Mouse (Mus musculus) layer of hippocampus, adult 2 months (tissue): ENCODE data around the gene Arpc1b. TPM values are rescaled to one million over a fixed set of nuclear protein-coding genes. Genes with fewer than 3 reads are reported as not detected.
A peak's percentile ranks its signal among the peaks of the same experiment; 100 is the strongest.
"Not testable (repeated sequence)": the region's sequence is repeated elsewhere in the genome, so short reads cannot be mapped to it uniquely, and the experiment has no call there.

Experiments used
- DNase-seq, 2 experiments: peaks; one replicate each; pipeline ENCODE4 v3.0.0; 2022; ENCODE audit warnings: low spot score in 2 of 2
- H3K27ac ChIP-seq: fragments of 200-600 bp; 2 replicates; pipeline ENCODE4 v1.8.1; 2022
- H3K4me3 ChIP-seq: fragments of 200-600 bp; 2 replicates; pipeline ENCODE4 v1.8.1; 2022; ENCODE audit warnings: mild to moderate bottlenecking
- CTCF ChIP-seq: fragments of 200-600 bp; conservative IDR thresholded peaks from 2 replicates; pipeline ENCODE4 v1.8.1; 2022; ENCODE audit warnings: antibody characterized with exemption, mild to moderate bottlenecking, moderate library complexity
- total RNA-seq, 2 experiments: library from RNA; stranded (reverse); gene quantifications; 2 replicates each; pipeline ENCODE4 v1.2.3; 2021

The Arpc1b gene
- total RNA-seq, 2 experiments from 2014 or later = 17.7 to 19.4 TPM

DNA sequence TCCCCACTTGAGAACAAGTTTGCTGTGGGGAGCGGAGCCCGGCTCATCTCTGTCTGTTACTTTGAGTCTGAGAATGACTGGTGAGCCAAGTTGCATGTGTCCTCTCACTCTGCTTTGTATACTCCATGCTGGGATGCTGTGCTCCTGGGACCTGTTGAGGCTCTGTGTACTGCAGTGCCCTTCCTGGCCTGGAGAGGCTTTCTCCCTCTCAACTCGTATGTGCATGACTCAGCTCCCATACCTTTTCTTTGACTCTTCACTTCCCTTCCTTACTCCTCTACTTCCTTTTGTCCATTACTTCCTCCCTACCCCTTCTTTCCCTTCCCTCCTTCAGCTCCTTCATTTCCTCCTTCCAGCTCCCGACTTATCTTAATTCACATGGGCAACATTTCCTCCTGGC is 17.8 kb upstream of the Arpc1b start:
- Histone ChIP-seq H3K27ac (no peak overlapping the region), H3K4me3 (no peak overlapping the region)
- DNase-seq = no peak
- no peak for TF ChIP-seq CTCF

DNA sequence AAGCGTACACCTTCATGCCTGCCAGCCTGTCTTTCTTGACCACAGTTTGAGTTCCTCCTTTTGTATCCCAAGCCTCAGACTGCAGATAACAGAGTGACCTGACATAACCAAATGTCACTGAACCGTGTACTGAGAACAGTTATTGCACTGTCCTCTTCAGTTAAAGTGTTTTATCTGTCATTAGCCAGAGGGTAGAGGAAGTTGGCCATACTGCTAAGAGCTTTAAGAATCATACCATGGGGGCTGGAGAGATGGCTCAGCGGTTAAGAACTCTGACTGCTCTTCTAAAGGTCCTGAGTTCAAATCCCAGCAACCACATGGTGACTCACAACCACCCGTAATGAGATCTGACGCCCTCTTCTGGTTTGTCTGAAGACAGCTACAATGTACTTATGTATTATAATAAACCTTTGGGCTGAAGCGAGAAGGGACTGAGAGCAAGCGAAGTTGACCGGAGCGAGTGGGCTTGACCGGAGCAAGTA is 15.6 kb upstream of the Arpc1b start:
- H3K4me3 ChIP-seq = no peak overlapping the region
- no peak overlapping the region for H3K27ac ChIP-seq
- no peak for DNase-seq
- peak; percentile 26; the same call in 1 of the 2 replicates for TF ChIP-seq CTCF

- no peak overlapping the region for H3K4me3 ChIP-seq
- no peak overlapping the region for H3K27ac ChIP-seq
- no peak for TF ChIP-seq CTCF
- DNase-seq = no peak
Measured at GRCm38 (mm10) chr5:145100960-145101359, 13.1 kb upstream of the Arpc1b start.

DNA sequence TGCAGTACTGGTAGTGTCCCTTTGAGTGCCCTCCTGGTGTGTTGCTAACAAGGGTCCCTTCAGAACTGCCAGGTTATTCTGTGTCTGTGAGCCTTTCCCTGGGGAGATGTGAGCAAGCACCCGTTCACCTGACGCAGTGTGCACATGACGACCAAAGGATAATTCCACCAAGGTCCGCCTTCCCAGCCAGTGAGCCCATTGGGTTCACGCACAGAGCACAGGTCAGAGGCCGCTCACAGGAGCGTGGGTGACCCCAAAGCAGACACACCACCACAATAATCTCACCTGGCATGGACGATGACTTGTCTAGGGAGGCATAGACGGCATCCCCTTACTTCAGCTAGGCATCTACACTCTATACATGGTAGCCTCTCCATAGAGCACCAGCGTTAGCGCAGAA is 12.6 kb upstream of the Arpc1b start:
- H3K4me3 ChIP-seq, DNase-seq: not testable (repeated sequence)

DNA sequence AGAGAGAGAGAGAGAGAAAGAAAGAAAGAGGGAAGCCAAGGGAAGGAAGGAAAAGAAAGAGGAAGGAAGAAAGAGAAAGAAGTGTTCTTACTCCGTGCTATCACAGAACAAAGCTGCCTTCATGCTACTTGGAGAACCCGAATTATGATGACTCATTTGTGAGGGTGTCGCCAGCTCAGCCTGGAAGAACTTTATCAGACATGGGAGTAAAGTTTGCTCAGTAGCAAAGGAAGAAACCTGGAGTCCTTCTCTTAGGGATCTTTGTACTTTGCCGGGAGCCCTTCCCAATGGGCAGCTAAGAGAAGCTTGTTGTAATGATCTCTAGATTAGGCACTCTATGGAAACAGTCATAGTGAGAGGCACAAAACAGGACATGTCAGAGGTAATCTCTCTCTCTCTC is 11.3 kb upstream of the Arpc1b start:
- no peak overlapping the region for H3K4me3 ChIP-seq
- H3K27ac ChIP-seq = no peak overlapping the region
- no peak for TF ChIP-seq CTCF
- no peak for DNase-seq

More for the DNA sequence above, 12.6 kb upstream of the Arpc1b start:
- H3K27ac ChIP-seq = not testable (repeated sequence)

GRCm38 (mm10) chr5:145104328-145104727 is 9.7 kb upstream of the Arpc1b start:
- TF ChIP-seq CTCF = no peak
- DNase-seq = peak in 1 of 2 experiments; percentile 48
- peak overlapping the region; percentile 86 for H3K27ac ChIP-seq
- H3K4me3 ChIP-seq = no peak overlapping the region

DNA sequence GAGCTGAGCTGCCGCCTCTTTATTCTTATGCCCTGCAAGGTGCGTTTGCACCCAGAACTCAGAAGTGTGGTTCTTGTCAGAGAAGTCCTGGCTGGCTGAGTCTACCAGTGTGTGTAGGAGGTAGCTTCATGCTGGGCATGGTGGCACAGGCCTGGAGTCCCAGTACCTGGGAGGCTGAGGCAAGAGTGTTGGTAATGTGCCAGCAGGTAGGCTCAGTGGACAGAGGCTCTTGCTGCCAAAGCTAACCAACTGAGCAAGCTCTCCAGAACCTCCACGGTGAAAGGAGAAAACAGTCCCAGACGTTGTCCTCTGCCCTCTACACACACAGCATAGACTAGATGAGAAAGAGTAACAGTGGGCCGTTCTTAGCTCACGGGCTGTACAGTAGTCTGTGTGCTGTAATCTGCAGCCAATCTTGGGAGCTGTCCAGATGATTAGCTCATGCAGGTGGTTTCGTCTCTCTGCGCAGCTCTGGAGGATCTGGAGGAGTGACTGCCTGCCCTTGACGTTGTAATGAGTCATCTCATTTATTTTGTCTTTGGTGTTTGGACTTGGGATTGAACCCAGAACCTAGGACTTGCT is 8.2 kb upstream of the Arpc1b start:
- H3K4me3 ChIP-seq = no peak overlapping the region
- H3K27ac ChIP-seq = peak overlapping the region; percentile 86
- TF ChIP-seq CTCF = no peak
- no peak for DNase-seq

GRCm38 (mm10) chr5:145110401-145110800 is 3.6 kb upstream of the Arpc1b start:
- Histone ChIP-seq H3K4me3 (no peak overlapping the region), H3K27ac (no peak overlapping the region)
- DNase-seq = no peak
- no peak for TF ChIP-seq CTCF

- no peak overlapping the region for H3K4me3 ChIP-seq
- TF ChIP-seq CTCF = no peak
- no peak overlapping the region for H3K27ac ChIP-seq
- no peak for DNase-seq
Measured at GRCm38 (mm10) chr5:145112566-145112965, 1.4 kb upstream of the Arpc1b start.

DNA sequence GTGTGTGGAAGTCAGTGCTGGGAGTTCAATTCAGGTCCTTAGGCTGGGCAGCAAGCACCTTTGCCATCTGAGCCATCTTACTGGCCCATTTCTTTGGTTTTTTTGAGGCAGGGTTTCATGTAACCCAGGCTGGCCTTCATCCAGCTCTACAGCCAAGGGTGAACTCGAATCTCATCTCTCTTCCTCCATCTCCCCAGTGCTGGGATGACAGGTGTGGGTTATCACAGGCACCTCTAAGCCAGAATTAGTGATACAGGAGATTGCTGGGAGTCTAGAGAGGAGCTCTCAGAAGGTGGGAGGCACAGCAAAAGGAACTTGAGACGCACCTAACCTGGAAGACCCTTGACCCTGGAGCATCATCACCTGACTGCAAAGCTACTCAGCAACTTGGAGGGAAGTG is 599 bp upstream of the Arpc1b start:
- Histone ChIP-seq H3K4me3 (no peak overlapping the region), H3K27ac (no peak overlapping the region)
- no peak for DNase-seq
- no peak for TF ChIP-seq CTCF

GRCm38 (mm10) chr5:145114606-145115473 is 825 bp downstream of the Arpc1b start:
- no peak for TF ChIP-seq CTCF
- Histone ChIP-seq H3K4me3 (peak overlapping the region; percentile 58), H3K27ac (peak overlapping the region; percentile 78)
- no peak for DNase-seq

GRCm38 (mm10) chr5:145115736-145116135 is 1.7 kb downstream of the Arpc1b start:
- DNase-seq = no peak
- no peak for TF ChIP-seq CTCF
- no peak overlapping the region for H3K4me3 ChIP-seq
- H3K27ac ChIP-seq = peak overlapping the region; percentile 67

DNA sequence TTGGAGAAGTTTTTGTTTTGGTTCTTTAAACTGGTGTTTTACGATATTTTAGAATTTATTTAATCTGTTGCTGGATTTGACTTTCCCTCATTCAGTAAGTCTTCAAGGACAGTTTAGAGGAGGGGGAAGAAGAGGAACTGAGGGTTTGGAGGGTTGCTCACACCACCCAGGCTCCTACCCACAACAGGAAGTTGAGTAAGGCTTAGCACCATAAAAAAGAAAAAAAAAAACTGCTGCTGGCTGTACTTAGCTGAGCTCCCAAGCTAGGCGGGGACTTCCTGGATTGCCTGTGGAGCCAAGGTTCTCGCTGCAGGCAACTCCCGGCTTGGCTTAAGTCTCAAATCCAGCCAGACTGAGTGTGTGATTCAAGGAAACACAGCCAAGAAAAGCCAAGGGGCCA is 2.3 kb downstream of the Arpc1b start:
- Histone ChIP-seq H3K27ac (peak overlapping the region; percentile 67; the same call in 1 of the 2 replicates), H3K4me3 (no peak overlapping the region)
- no peak for TF ChIP-seq CTCF
- no peak for DNase-seq

- peak overlapping the region; percentile 36 for H3K27ac ChIP-seq
- peak; percentile 82 for TF ChIP-seq CTCF
Measured at GRCm38 (mm10) chr5:145116916-145117315, 2.9 kb downstream of the Arpc1b start.

More at GRCm38 (mm10) chr5:145116916-145117315, 2.9 kb downstream of the Arpc1b start:
- no peak overlapping the region for H3K4me3 ChIP-seq
- peak in 1 of 2 experiments; percentile 67 for DNase-seq
